Comparison of ENCODE assay signal across 15 mouse cellular contexts in genomic region chr12:68139831-68140230, GRCm38 (mm10).
"Had no signal": no experiment of that assay in that cellular context is flagged by ENCODE, and none has a peak within 500 bp of the region (broad histone marks: within the 10 kb centered on the region; RNA-seq: fewer than 3 reads in every experiment).

No protein-coding gene starts in this region.

- H3K4me3 ChIP-seq: neural tube, embryonic 15.5 days; stomach, embryonic 15.5 days had no signal

- DNase-seq: retina, postnatal 1 day; right cerebral cortex, adult 18-20 months; right cerebral cortex, postnatal 14 days; right cerebral cortex, postnatal 25 days; right cerebral cortex, postnatal 4 days; spleen, adult 18-20 months; thymus, adult 18-20 months; thymus, adult 2 months; thymus, postnatal 14 days; thymus, postnatal 25 days; thymus, postnatal 36 days; thymus, postnatal 4 days had no signal

- H3K36me3 ChIP-seq: neural tube, embryonic 15.5 days; stomach, embryonic 15.5 days had no signal

- H3K27ac ChIP-seq: neural tube, embryonic 15.5 days; stomach, embryonic 15.5 days; stomach, postnatal 0 days had no signal

- H3K4me1 ChIP-seq: neural tube, embryonic 15.5 days; stomach, embryonic 15.5 days had no signal

- H3K27me3 ChIP-seq: neural tube, embryonic 15.5 days; stomach, embryonic 15.5 days had no signal
